Mouse (Mus musculus) liver, postnatal 0 days (tissue): ENCODE results near the gene Ntrk2. TPM values are rescaled to one million over a fixed set of nuclear protein-coding genes. Genes with fewer than 3 reads are reported as not detected.

Experiments used
- ATAC-seq: fragments of 200-750 bp; cut with Nextera tagmentation; 2 replicates; pipeline ENCODE4 v1.8.0; 2017; ENCODE audit warnings: mild to moderate bottlenecking, moderate library complexity
- DNase-seq: peaks from one replicate; pipeline ENCODE4 v3.0.0-alpha.2; 2016
- H3K27ac ChIP-seq: fragments of 300-500 bp; sonication (generic); 2 replicates; pipeline ENCODE4 v1.5.1; 2014; ENCODE audit warnings: antibody characterized with exemption, moderate library complexity, mild to moderate bottlenecking, low read depth
- H3K27me3 ChIP-seq: fragments of 300-500 bp; sonication (generic); 2 replicates; pipeline ENCODE4 v1.6.1; 2014; ENCODE audit warnings: low read length, control low read depth, mixed read lengths; ENCODE audit not compliant: insufficient read depth
- H3K36me3 ChIP-seq: fragments of 300-500 bp; sonication (generic); replicated peaks from 2 replicates; pipeline ENCODE4 v1.6.1; 2014; ENCODE audit warnings: mild to moderate bottlenecking, control low read depth, low read length, moderate library complexity, mixed read lengths; ENCODE audit not compliant: insufficient read depth
- H3K4me1 ChIP-seq: fragments of 300-500 bp; sonication (generic); 2 replicates; pipeline ENCODE4 v1.6.1; 2014; ENCODE audit warnings: antibody characterized with exemption, mild to moderate bottlenecking, control low read depth; ENCODE audit not compliant: insufficient read depth
- H3K4me2 ChIP-seq: fragments of 300-500 bp; sonication (generic); 2 replicates; pipeline ENCODE4 v1.6.1; 2014; ENCODE audit warnings: low read depth, mild to moderate bottlenecking, low read length, moderate library complexity, mixed read lengths
- H3K4me3 ChIP-seq: fragments of 300-500 bp; sonication (generic); 2 replicates; pipeline ENCODE4 v1.5.1; 2014; ENCODE audit warnings: low read depth, low read length
- H3K9ac ChIP-seq: fragments of 300-500 bp; sonication (generic); replicated peaks from 2 replicates; pipeline ENCODE4 v1.6.1; 2014; ENCODE audit warnings: mild to moderate bottlenecking, moderate library complexity
- H3K9me3 ChIP-seq: fragments of 300-500 bp; sonication (generic); 2 replicates; pipeline ENCODE4 v1.6.1; 2016; ENCODE audit warnings: mild to moderate bottlenecking, control low read depth, low read length, mixed read lengths
- CTCF ChIP-seq: sonication (generic); IDR thresholded peaks from 2 replicates; pipeline ENCODE4 v1.5.1; 2016; ENCODE audit warnings: antibody characterized with exemption, low read depth
- EP300 ChIP-seq: IDR thresholded peaks from 2 replicates; pipeline ENCODE4 v1.6.1; 2016; ENCODE audit warnings: antibody characterized with exemption, low read depth, mild to moderate bottlenecking
- WGBS: fragments of 180-500 bp; shearing (Covaris S2); extraction: QIAGEN DNeasy Blood & Tissue Kit; methylation state at CpG from one replicate; pipeline ENCODE4 v1.1.7; 2014; ENCODE audit not compliant: insufficient replicate concordance; 5-methylcytosine and 5-hydroxymethylcytosine counted together
- polyA plus RNA-seq: library from polyadenylated mRNA; unstranded; fragments of >200 nt; fragmentation: Nextera tagmentation; extraction: Ambion mirVana; gene quantifications from 2 replicates; pipeline ENCODE4 v1.2.1, GENCODE M21; 2015

Gene Ntrk2
- polyA plus RNA-seq, 1 experiment from 2014 or later: 0.21 TPM

GRCm38 (mm10) chr13:58807629-58808363, 1.4 kb downstream of the Ntrk2 start:
- 3% methylated on average over 43 of the region's 50 CpGs for WGBS
- DNase-seq: no peak
- ATAC-seq: no peak
- Histone ChIP-seq H3K9ac (no peak overlapping the region), H3K36me3 (no peaks in the 10 kb centered on the region), H3K9me3 (no peaks in the 10 kb centered on the region), H3K4me2 (peak overlapping the region; percentile 64), H3K27me3 (peaks cover 46% of the 10 kb centered on the region), H3K27ac (no peak overlapping the region), H3K4me1 (no peaks in the 10 kb centered on the region), H3K4me3 (peak overlapping the region; percentile 26)
- TF ChIP-seq EP300 (no peak), CTCF (no peak)

DNA sequence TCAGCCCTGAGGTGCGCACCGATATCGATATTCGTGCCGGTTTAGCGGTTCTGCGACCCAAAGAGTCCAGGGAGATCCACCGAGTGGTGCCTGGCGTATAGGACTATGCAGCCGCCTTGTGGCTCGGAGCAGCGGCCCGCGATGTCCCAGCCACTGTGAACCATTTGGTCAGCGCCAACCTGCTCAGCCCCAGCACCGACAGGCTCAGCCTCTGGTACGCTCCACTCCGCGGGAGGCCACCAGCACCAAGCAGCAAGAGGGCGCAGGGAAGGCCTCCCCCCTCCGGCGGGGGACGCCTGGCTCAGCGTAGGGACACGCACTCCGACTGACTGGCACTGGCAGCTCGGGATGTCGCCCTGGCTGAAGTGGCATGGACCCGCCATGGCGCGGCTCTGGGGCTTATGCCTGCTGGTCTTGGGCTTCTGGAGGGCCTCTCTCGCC, 2.0 kb downstream of the Ntrk2 start:
- Histone ChIP-seq H3K36me3 (no peaks in the 10 kb centered on the region), H3K4me1 (no peaks in the 10 kb centered on the region), H3K4me3 (no peak overlapping the region), H3K27ac (no peak overlapping the region), H3K4me2 (no peak overlapping the region), H3K27me3 (peaks cover 46% of the 10 kb centered on the region), H3K9ac (no peak overlapping the region), H3K9me3 (no peaks in the 10 kb centered on the region)
- no peak for DNase-seq
- no peak for ATAC-seq
- WGBS: 2% methylated on average over 32 of the region's 32 CpGs
- no peak for TF ChIP-seq CTCF
- no peak for TF ChIP-seq EP300

DNA sequence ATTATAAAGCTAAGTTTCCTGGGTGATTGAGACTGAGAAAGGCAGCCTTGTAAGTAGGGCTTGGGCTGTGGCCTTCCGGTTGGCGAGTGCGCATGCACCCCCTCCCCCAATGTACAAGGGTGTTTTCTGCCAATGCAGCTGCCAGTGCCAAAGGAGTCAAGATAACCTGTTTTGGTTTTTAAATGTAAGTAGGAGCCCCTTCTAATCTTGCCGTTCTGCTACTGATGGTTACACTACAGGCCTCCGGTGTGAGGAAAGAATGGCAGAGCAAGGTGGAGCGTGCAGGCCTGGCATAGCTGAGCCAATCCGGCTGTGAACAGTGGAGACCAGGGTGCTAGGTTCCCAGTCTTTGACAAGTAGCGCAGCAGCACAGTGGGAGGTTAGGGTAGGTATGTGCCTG, 3.6 kb downstream of the Ntrk2 start:
- Histone ChIP-seq H3K9me3 (no peaks in the 10 kb centered on the region), H3K36me3 (no peaks in the 10 kb centered on the region), H3K27ac (no peak overlapping the region), H3K4me3 (no peak overlapping the region), H3K4me2 (no peak overlapping the region), H3K27me3 (peaks cover 46% of the 10 kb centered on the region), H3K9ac (no peak overlapping the region), H3K4me1 (no peaks in the 10 kb centered on the region)
- no peak for TF ChIP-seq CTCF
- no peak for TF ChIP-seq EP300
- DNase-seq (no peak), ATAC-seq (no peak)
- 76% methylated on average over 8 of the region's 8 CpGs for WGBS

GRCm38 (mm10) chr13:58824752-58825151, 18.4 kb downstream of the Ntrk2 start:
- Histone ChIP-seq H3K4me2 (no peak overlapping the region), H3K4me3 (no peak overlapping the region), H3K27ac (no peak overlapping the region), H3K27me3 (no peaks in the 10 kb centered on the region), H3K4me1 (no peaks in the 10 kb centered on the region), H3K9ac (no peak overlapping the region), H3K36me3 (no peaks in the 10 kb centered on the region), H3K9me3 (no peaks in the 10 kb centered on the region)
- ATAC-seq (no peak), DNase-seq (no peak)
- WGBS: 77% methylated on average over 7 of the region's 7 CpGs
- TF ChIP-seq CTCF: no peak
- TF ChIP-seq EP300: no peak

GRCm38 (mm10) chr13:58826356-58827197, 20.2 kb downstream of the Ntrk2 start:
- 75% methylated on average over 14 of the region's 14 CpGs for WGBS
- no peak for DNase-seq
- no peak for ATAC-seq
- Histone ChIP-seq H3K9me3 (no peaks in the 10 kb centered on the region), H3K4me3 (no peak overlapping the region), H3K36me3 (no peaks in the 10 kb centered on the region), H3K4me2 (no peak overlapping the region), H3K27ac (no peak overlapping the region), H3K4me1 (no peaks in the 10 kb centered on the region), H3K27me3 (no peaks in the 10 kb centered on the region), H3K9ac (no peak overlapping the region)
- TF ChIP-seq CTCF (no peak), EP300 (no peak)

- DNase-seq: no peak
- no peak overlapping the region for H3K4me2 ChIP-seq
- no peak overlapping the region for H3K27ac ChIP-seq
- no peak overlapping the region for H3K4me3 ChIP-seq
- no peaks in the 10 kb centered on the region for H3K36me3 ChIP-seq
- H3K9me3 ChIP-seq: no peaks in the 10 kb centered on the region
- ATAC-seq: no peak
- no peak for TF ChIP-seq CTCF
- no peak for TF ChIP-seq EP300
- no peak overlapping the region for H3K9ac ChIP-seq
- 65% methylated on average over 4 of the region's 4 CpGs for WGBS
- H3K27me3 ChIP-seq: no peaks in the 10 kb centered on the region
- no peaks in the 10 kb centered on the region for H3K4me1 ChIP-seq
Observed at GRCm38 (mm10) chr13:58831999-58832398, 25.6 kb downstream of the Ntrk2 start.
